Mouse (Mus musculus) G1E (cell line): Measurements from ENCODE around the gene Tymp.

Experiments used
- CTCF ChIP-seq: IDR thresholded peaks from 2 replicates; pipeline ENCODE4 v1.5.1; 2012; ENCODE audit warnings: low read depth, low read length, inconsistent platforms, mixed read lengths
- GATA1 ChIP-seq: IDR thresholded peaks from 2 replicates; pipeline ENCODE4 v1.6.1; 2012; ENCODE audit warnings: borderline replicate concordance, low read length, inconsistent platforms, mixed read lengths
- GATA2 ChIP-seq: IDR thresholded peaks from 2 replicates; pipeline ENCODE4 v1.6.1; 2012; ENCODE audit warnings: low read depth, low read length, inconsistent platforms, borderline replicate concordance
- POLR2AphosphoS5 ChIP-seq: IDR thresholded peaks from 2 replicates; pipeline ENCODE4 v1.6.1; 2012; ENCODE audit warnings: low read depth, low read length, inconsistent platforms; ENCODE audit not compliant: insufficient replicate concordance
- TAL1 ChIP-seq: conservative IDR thresholded peaks from 2 replicates; pipeline ENCODE4 v1.6.1; 2012; ENCODE audit warnings: low read depth, low read length, inconsistent platforms, mixed read lengths

DNA sequence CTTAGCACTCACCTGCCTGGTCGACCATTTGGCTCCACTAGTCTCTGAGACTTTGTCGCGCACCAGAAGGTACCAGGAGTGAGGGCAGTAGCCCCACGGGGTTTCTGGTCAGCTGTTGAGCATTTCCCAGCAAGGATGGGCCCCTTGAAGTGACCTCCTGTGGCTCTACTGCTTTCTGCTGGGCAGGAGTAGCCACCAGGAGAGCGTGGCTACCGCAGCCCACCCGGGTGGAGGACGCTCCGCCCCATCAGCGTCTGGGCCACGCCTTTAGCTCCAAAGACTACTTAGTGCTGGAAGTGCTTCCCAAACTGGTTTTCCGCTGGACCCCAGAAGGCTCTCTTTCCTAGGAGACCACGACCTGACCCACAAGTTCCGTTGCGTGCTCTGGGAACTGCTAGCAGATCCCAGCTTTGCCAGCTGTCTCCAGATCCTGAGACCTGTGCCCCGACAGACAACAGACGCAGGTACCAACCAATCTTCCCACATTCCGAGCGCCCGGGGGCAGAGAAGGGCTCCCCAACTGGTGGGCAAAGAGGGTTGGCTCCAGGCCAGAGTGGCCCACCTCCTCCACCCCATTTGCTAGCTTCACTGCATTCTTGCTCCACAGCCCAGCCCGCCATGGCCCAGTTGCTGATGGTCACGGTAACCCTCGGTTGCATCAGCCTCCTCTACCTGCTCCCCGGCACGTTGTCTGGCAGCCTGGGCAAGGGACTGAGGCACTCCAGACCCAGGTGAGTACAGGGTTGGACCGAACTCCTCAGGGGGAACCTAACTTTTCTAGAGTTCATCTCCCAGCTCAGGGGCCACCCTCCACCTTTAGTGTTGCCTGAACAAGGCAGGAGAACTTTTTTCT, 53.9 kb downstream of the Tymp start, which contains the start of gene Adm2:
- TF ChIP-seq CTCF, result no peak
- TF ChIP-seq GATA1, result no peak
- no peak for TF ChIP-seq TAL1
- no peak for TF ChIP-seq POLR2AphosphoS5
- no peak for TF ChIP-seq GATA2
